Mouse (Mus musculus): ENCODE results near the gene Cinp.

DNA sequence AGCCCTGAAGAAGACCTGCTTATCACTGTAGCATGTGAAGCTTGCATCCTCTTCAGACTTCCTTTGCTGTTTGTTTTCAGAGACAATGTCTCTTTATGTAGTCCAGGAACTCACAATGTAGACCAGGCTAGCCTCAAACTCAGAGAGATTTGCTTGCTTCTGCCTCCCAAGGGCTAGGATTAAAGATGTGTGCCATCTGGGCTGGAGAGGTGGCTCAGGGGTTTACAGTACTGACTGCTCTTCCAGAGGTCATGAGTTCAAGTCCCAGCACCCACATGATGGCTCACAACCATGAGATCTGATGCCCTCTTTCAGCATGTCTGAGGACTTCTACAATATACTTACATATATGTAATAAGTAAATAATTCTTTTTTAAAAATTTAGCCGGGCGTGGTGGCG is 53.8 kb downstream of the Cinp start:
- no peak for TF ChIP-seq POLR2A (IDR thresholded peaks at IDR 0.05; ENCODE audit: borderline replicate concordance, extremely low read depth, low read depth, low read length)
- no peak for TF ChIP-seq CTCF (IDR thresholded peaks at IDR 0.05; ENCODE audit: insufficient read depth, low read length)

All from lung, adult 2 months (tissue).